Mouse (Mus musculus): ENCODE measurements at regions not wholly inside any gene's neighbourhood (a gene's known extent, or its start where the extent isn't known, plus 50 kb on each side); places are given as distances from the start of the nearest gene placed in this dataset.

DNA sequence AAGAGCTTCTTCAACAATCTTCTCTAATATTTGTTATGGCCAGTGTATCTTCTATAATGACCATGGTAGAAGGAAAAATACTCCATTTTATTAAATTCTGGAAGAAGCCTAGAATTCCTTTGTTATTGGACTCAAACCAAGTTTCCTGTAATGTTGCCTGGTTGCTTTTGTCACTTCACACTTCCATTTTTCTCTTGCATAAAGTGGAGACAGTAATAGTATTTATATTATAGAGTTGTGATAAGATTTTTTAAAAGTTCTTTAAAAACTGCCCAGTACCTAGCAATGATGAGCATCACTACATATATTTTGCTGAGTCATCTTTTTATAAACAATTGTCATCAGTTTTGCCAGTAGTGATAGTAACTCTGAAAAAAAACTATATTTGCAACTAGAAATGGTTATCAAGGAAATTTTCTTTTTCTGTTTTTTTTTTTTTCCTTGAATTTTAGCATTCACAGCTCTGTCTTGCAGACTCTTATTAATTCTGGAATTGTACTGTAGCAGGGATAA is 415.2 kb upstream of the Aga start:
- no peak for DNase-seq (ENCODE audit: low read depth, low spot score)

DNA sequence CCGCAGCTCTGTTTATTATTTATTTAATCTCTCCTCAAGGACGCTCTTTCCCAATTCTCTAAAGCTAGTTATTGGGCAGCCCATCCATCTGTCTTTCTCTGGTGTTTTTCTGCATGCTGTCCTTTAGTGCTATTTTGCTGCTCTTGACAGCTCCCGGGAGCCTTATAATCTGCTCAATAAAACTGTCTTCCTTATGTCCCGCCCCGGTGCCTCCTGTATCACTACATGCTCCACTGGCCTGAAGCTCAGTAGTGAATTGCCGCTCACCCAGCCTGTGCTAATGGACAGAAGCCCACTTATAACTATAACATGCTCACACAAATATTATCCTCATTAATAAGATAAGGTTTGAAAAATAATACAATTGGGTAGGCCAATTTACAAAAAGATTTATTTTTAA is 371.5 kb upstream of the Aga start:
- no peak for DNase-seq (ENCODE audit: low read depth, low spot score)

DNA sequence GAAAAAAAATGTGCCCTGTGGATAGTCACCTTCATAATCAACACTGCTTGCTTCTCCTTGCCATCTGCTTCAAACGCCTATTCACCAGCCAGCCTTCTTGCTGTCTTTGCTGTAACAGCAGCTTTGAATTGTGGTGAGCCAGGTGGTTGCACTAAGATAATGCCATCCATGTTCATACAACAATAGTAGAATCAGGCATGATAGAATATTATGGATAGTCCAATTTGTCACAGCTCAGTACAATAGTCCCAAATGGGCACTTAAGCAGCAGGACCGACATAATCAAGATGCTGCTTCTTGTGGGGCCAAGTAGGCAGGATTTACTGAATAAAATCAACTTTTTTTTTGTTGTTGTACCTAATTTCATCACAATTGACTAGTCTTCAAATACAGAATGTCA is 362.6 kb upstream of the Aga start:
- peak; percentile 24 for DNase-seq (ENCODE audit: low read depth, low spot score)

GRCm38 (mm10) chr8:53164017-53164416 is 347.5 kb upstream of the Aga start:
- peak; percentile 2 for DNase-seq (ENCODE audit: low read depth, low spot score)

GRCm38 (mm10) chr8:53171694-53172299 is 339.7 kb upstream of the Aga start:
- no peak for DNase-seq (ENCODE audit: low read depth, low spot score)

GRCm38 (mm10) chr8:53192519-53192918 is 319.0 kb upstream of the Aga start:
- peak; percentile 32 for DNase-seq (ENCODE audit: low read depth, low spot score)

GRCm38 (mm10) chr8:53222194-53222593 is 289.3 kb upstream of the Aga start:
- DNase-seq (ENCODE audit: low read depth, low spot score): peak; percentile 66
